In genomic region chr16:23299904-23300740, GRCm38 (mm10) we compare ENCODE assay signal across 19 mouse cellular contexts.
A peak's percentile ranks its signal among the peaks of the same experiment; 100 is the strongest.
DNase-seq lines count a peak whose midpoint lies in the region; ATAC-seq and TF ChIP-seq lines count a peak whose summit lies in the region.
"Had no signal": no experiment of that assay in that cellular context is flagged by ENCODE, and none has a peak within 500 bp of the region (broad histone marks: within the 10 kb centered on the region; RNA-seq: fewer than 3 reads in every experiment).

No protein-coding gene starts in this region.

- WGBS in lung, embryonic 15.5 days, result 64% methylated on average over 7 of the region's 7 CpGs
- WGBS in lung, postnatal 0 days, result 61% methylated on average over 7 of the region's 7 CpGs

- ATAC-seq in lung, embryonic 15.5 days (ENCODE audit: borderline replicate concordance, extremely low read depth, low FRiP score, low TSS enrichment), result no peak
- ATAC-seq in lung, postnatal 0 days, result no peak
- ATAC-seq in inflammation-experienced regulatory T-cells, adult 6 months, result peak; percentile 38
- ATAC-seq: forebrain, embryonic 16.5 days; hindbrain, postnatal 0 days had no signal

- no peak overlapping the region for H3K4me3 ChIP-seq in lung, embryonic 15.5 days
- no peak overlapping the region for H3K4me3 ChIP-seq in lung, postnatal 0 days (ENCODE audit: low read depth, low read length)
- H3K4me3 ChIP-seq: embryonic facial prominence, embryonic 13.5 days; forebrain, embryonic 12.5 days; hindbrain, embryonic 13.5 days had no signal

- peak overlapping the region; percentile 43 for H3K27ac ChIP-seq in lung, embryonic 15.5 days
- H3K27ac ChIP-seq in lung, postnatal 0 days (ENCODE audit: low read length), result no peak overlapping the region
- H3K27ac ChIP-seq: embryonic facial prominence, embryonic 13.5 days; forebrain, embryonic 12.5 days; hindbrain, embryonic 13.5 days; hindbrain, postnatal 0 days had no signal

- H3K4me1 ChIP-seq in lung, embryonic 15.5 days, result peaks cover 25% of the 10 kb centered on the region
- H3K4me1 ChIP-seq in lung, postnatal 0 days (ENCODE audit: insufficient read depth, low read depth, low read length), result peaks cover 4% of the 10 kb centered on the region; the same call in 1 of the 2 replicates
- H3K4me1 ChIP-seq: embryonic facial prominence, embryonic 13.5 days had no signal

- no peaks in the 10 kb centered on the region for H3K9me3 ChIP-seq in lung, embryonic 15.5 days
- H3K9me3 ChIP-seq in lung, postnatal 0 days (ENCODE audit: low read length), result no peaks in the 10 kb centered on the region
- H3K9me3 ChIP-seq: embryonic facial prominence, embryonic 13.5 days; forebrain, embryonic 12.5 days; hindbrain, embryonic 13.5 days had no signal

- H3K9ac ChIP-seq in lung, embryonic 15.5 days, result no peak overlapping the region
- H3K9ac ChIP-seq in lung, postnatal 0 days (replicated peaks; ENCODE audit: low read depth), result no peak overlapping the region
- H3K9ac ChIP-seq: embryonic facial prominence, embryonic 13.5 days; forebrain, embryonic 12.5 days; hindbrain, embryonic 13.5 days had no signal

- H3K36me3 ChIP-seq in lung, embryonic 15.5 days, result no peaks in the 10 kb centered on the region
- H3K36me3 ChIP-seq in lung, postnatal 0 days (ENCODE audit: insufficient read depth, low read length), result no peaks in the 10 kb centered on the region
- H3K36me3 ChIP-seq: forebrain, embryonic 12.5 days had no signal

- no peak for TF ChIP-seq EP300 in lung, postnatal 0 days (IDR thresholded peaks at IDR 0.05)

- DNase-seq in lung, postnatal 0 days (ENCODE audit: low spot score), result no peak
- DNase-seq in A20 (ENCODE audit: low read depth, low spot score), result peak; percentile 55
- peak; percentile 52 for DNase-seq in CD4-positive helper T cell, adult 2 months (ENCODE audit: low read depth, low spot score)
- no peak for DNase-seq in urinary bladder, postnatal 36 days (ENCODE audit: low spot score in 2 of 2)
- DNase-seq: adrenal gland, adult 2 months; adrenal gland, postnatal 25 days; B cell, adult 2 months; cerebellum, adult 18-20 months; cerebellum, adult 9-11 months; cerebellum, postnatal 36 days; gastrocnemius, postnatal 14 days; heart, postnatal 14 days had no signal

- no peaks in the 10 kb centered on the region for H3K27me3 ChIP-seq in lung, embryonic 15.5 days
- H3K27me3 ChIP-seq in lung, postnatal 0 days (replicated peaks; ENCODE audit: insufficient read depth, low read length), result no peaks in the 10 kb centered on the region
- H3K27me3 ChIP-seq: embryonic facial prominence, embryonic 13.5 days; forebrain, embryonic 12.5 days; hindbrain, embryonic 13.5 days had no signal

- no peak overlapping the region for H3K4me2 ChIP-seq in lung, embryonic 15.5 days
- no peak overlapping the region for H3K4me2 ChIP-seq in lung, postnatal 0 days (replicated peaks; ENCODE audit: low read depth, low read length)
- H3K4me2 ChIP-seq: embryonic facial prominence, embryonic 13.5 days; forebrain, embryonic 12.5 days; hindbrain, embryonic 13.5 days had no signal

- TF ChIP-seq CTCF in lung, postnatal 0 days (IDR thresholded peaks at IDR 0.05), result no peak

Comparison
In these comparisons a context has a peak if more than half of its experiments do, and no peak if none do; other contexts are left out.
1. DNase-seq: peak in A20 (single experiment) and CD4-positive helper T cell, adult 2 months (single experiment); none in lung, postnatal 0 days (single experiment) and urinary bladder, postnatal 36 days (0 of 2).